Mouse (Mus musculus) ZHBTc4 (cell line): ENCODE results near the gene Sqstm1.

Experiments
- DNase-seq: peaks from one replicate; pipeline ENCODE4 v3.0.0-alpha.2; 2011; ENCODE audit warnings: low read depth, low spot score

The Sqstm1 gene

DNA sequence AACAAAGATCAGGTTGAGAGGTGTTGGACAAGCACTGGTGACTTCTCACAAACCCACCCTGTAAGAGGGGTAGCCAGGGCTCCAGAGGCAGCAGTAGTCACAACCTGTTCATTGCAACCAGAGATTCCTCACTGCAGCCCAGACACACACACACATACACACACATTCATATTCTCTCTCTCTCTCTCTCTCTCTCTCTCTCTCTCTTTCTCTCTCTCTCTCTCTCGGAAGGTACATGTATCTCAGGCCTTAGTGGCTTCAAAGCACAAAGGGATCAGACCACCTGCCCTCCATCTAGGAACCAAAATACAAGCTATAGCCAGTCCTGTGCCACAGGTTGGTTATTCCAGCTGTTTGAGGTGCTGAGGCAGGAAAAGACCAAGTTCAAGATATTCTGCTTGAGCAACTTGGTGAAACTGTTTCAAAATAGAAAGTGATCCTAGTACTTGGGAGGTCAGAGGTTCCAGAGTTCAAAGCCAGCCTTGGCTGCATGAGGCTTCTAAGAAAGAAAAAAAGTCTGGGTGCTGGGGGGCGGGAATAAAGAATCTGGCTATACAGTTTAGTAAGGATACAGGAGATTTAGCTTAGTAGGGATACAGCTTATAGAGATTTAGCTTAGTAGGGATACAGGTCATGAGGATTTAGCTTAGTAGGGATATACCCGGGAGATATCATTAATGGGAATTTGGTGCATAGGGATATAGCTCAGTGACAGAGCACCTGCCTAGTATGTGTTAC, 864 bp upstream of the Sqstm1 start:
- no peak for DNase-seq

DNA sequence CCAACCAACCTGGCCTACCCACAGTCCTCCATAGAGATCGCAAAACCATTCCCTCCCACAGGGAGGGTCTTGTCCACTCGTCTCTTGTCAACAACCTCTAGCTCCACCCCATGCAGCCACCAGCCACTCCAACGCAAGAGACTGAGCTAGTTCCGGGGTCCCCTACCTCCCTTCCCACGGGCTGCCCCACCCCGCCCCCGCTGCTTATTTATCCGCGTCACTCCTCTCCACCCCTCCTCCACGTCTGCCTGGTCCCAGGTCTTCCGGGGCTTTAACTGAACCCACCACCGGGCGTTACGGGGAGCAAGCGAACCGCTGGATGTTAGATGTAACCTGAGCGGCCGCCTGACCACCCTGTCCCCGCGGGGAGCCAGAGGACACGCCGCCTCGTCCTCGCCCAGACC, 524 bp downstream of the Sqstm1 start:
- peak; percentile 94 for DNase-seq

DNA sequence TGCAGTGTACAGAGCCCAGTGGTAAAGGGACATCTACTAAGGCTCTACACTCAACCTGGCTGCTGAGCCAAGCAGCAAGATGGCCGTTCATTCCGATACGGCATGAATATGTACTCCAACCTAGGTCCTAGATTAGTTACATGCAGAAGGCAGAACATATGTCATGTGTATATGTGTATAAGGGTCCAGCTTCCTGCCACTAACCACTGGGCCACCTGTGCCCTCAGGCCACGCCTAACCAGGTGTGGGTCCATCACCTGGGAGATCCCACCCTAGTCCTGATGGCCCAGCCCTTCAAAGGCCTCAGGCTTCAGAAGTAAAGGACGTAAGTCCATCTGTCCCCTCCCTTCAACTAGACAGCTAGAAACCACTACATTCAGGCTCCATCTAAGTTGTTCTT, 2.6 kb downstream of the Sqstm1 start:
- no peak for DNase-seq

DNA sequence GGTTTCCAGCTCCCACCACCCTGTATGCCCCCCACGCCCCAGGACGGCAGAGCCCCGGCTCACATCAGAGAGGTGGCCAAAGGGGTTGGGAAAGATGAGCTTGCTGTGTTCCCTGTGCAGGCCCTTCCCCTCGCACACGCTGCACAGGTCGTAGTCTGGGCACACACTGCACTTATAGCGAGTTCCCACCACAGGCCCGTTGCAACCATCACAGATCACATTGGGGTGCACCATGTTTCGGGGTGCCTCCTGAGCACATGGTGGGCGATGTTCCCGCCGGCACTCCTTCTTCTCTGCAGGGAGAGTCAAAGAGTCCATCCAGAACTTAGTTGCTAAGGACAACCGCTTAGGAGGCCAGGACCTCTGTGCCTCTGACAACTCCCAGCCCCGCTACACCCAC, 3.3 kb downstream of the Sqstm1 start:
- DNase-seq: no peak

DNA sequence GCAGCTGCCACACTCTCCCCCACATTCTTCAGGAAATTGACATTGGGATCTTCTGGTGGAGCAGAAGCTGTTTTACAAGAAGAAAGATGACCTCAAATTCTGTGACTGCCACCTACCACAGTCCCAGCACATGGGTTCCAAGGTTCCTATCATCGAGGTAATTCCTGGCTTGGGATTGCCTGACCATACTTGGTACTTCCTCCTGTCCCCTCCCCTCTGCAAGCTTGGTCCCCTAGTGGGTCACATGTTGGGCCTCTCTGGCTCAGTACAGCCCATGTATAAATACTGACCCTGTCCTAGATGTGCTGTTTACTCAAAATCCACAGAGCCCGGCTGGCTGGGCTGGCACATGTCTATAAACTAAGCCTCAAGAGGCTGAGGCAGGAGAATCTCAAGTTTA, 4.6 kb downstream of the Sqstm1 start:
- DNase-seq: no peak

DNA sequence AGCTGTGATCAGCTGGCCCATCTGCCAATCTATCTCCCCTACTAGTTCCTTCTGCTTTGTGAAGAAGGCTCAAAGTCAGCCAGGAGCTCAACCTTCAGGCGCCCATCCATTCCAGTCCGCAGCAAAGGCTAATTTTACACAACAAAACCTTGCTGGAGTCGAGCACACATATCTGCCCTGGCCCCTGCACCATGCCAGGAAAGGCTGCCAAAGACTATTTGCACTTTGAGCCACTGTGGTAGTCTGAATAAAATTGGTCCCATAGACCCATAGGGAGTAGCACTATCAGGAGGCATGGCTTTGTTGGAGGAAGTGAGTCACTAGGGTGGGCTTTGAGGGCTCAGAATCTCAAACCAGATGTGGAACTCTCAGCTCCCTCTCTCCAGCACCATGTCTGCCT, 5.2 kb downstream of the Sqstm1 start:
- no peak for DNase-seq

DNA sequence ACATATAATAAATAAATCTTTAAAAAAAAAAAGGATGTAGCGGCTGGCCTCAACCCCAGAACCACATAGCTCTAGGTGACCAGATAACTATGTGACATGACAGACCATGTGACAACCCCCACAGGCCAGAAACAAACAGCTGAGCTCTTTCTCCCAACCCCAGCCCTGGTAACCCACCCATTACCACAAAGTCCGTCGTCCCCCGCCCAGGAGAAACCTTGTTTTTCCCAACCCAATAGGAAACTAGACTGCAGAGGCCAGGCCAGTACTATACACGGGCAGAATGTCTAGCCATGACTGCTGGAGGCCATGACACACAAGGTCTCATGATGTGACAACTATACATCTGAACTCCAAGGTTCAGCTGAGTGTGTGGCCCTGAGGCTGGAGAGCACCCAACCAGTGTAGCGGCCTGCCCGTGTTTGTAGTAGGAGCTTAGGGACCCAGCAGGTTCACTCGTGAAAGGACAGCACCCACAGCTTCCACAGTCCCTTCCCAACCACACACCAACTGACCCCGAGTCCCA, 7.3 kb downstream of the Sqstm1 start:
- no peak for DNase-seq

DNA sequence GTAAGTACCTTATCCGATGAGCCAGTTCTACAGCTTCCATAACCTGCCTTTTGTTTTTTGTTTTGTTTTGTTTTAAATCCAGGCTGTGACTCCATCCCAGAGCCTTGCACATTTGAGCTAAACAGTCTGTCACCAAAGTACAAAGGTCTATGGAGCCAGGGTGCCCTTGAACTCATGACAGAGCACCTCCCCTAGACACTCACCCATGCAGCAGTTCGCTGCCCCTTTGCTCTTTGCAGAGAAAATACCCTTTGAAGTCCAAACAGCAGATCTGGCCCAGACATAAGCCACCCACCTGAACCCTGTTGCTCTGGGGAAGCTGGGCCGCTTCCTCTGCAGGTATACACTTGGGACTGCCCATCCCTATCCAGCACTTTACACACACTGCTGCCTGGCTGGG, 9.0 kb downstream of the Sqstm1 start:
- DNase-seq: no peak

DNA sequence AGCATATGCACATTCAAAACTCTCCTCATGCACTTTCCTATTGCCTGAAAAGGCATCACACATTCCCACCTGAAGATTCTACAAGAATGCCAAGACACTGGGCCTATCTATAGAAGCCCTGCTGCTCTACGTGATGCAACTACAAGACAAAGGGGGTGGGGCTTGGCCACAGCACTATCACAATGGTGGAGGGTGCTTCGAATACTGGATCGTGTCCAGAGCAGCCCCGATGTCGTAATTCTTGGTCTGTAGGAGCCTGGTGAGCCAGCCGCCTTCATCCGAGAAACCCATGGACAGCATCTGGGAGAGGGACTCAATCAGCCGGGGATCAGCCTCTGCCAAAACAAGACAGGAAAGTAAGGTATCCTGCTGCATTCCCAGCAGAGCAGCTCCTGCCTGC, 10.0 kb downstream of the Sqstm1 start:
- DNase-seq: no peak

DNA sequence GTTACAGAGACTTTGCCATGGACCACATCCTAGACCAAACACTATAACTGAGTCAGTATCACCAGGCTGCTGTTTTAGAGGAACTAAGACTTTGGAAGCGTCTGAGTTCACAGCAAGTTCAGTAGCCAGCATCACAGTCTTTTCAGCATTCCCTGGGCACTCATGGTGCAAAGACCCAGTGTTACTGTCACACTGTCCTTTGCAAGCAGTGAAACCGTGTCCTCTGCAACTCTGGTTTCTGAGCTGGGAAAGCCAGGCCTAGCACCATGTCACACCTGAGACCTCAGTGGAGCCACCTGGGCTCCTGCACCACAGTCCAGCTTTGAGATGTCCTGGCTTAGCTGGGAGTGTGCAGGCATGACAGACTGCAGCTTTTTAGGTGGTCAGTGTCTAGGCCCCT, 11.7 kb downstream of the Sqstm1 start:
- DNase-seq: no peak

DNA sequence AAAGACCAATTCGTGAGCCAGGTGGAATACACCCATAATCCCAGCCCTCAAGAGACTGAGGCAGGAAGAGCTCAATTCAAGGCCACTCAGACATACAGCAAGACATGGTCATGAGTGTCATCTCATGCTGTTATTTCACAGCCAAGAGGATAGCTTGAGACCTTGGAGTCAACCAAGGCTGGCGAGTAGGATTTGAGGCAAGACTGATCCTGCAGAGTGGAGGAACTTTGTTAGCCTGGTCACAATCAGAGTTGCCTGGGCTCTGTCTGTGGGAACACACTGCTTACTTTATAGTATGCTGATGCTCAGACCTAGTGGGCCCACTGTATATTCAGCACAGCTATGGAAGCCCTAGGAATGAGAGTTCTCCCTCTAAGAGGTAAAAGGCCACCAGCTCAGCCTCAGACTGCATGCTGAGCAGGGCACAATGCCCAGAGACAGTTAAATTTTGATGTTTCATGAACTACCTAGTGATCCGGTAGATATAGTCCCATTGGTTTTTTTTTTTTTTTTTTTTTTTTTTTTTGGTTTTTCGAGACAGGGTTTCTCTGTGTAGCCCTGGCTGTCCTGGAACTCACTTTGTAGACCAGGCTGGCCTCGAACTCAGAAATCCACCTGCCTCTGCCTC, 12.3 kb downstream of the Sqstm1 start:
- DNase-seq: no peak

DNA sequence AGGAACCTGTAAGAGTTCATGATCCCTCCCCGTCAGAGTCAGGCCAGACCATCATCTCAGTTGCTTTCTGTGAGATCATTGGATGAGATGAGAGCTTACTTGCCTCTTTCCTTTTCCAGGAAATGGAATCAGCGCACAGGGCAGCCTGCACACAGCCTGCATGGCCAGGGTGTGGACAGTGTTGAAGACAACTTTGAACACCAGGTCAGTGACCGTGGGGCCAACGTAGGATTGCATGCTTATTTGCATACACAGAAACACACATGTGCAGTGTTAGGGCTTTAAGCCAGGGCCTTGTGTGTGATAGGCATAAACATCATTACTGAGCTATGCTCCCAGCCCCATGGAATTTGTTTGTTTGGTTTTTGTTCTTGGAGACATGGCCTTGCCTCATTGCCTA, 13.1 kb downstream of the Sqstm1 start:
- DNase-seq: no peak

DNA sequence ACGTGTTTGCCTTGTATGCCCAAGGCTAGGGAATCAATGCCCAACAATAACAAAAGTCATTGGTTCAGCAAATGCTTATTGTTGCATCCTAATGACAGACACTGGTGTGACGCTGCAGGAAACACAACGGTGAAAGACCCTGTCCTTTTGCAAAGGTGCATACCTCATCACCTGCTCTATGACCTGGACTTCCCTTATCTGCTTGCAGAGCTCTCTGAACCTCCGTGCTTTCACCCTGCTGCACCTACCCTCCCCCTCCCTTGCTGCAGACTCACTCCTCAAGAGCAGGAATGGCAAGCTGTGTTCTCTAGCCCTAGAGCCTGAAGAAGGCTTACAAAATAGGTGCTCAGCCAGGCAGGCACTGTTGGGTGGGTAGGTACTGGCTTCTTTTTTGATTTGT, 15.8 kb downstream of the Sqstm1 start:
- DNase-seq: no peak

DNA sequence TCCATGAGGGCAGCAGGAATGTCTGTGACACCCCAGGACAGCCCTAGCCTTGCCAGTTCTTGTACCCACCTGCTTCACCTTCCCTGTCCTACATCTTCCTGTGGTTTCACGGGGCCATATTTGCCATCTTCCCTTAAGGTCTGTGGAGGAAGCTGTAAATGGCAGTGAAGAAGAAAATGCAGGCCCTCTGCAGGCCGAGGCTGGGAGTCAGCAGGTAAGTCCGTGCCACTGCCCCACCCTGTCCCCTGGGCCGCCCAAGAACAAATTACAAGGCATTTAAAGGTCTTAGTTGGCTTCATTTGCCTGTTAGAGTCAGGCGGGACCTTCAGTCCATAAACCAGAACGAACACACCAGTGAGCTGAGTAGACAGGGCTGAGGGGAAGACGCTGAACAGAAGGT, 16.6 kb downstream of the Sqstm1 start:
- DNase-seq: no peak

DNA sequence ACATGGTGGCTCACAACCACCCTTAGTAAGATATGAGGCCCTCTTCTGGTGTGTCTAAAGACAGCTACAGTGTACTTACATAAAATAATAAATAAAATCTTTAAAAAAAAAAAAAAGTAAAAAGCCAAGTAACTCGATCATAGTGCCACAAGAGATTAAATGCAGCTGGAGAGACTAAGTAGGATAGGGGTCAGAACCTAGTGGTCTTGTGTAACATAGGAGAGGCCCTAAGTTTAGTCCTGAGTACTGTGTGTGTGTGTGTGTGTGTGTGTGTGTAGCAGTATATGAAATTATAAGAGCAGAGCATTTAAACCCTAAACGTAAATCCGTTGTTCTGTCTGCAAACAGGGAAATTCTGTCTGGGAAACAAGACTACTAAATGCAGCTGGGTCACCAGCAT, 18.3 kb downstream of the Sqstm1 start:
- no peak for DNase-seq

DNA sequence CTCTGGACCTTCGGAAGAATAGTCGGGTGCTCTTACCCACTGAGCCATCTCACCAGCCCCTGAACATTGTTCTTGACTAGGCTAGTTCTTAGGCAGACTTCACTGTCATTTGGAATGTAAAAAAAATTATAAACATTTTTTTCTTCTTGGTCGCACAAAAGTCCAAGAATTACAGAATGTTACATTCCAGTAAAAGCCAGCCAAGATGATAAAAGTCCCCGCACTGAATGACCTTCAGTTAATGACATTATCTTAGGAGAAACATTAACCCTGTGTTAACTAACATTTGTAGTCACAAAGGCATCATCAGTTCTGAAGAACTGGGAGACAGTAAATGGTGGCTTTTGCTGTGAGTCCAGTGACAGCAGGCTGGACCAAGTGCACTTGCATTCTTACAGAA, 20.3 kb downstream of the Sqstm1 start:
- DNase-seq: no peak

DNA sequence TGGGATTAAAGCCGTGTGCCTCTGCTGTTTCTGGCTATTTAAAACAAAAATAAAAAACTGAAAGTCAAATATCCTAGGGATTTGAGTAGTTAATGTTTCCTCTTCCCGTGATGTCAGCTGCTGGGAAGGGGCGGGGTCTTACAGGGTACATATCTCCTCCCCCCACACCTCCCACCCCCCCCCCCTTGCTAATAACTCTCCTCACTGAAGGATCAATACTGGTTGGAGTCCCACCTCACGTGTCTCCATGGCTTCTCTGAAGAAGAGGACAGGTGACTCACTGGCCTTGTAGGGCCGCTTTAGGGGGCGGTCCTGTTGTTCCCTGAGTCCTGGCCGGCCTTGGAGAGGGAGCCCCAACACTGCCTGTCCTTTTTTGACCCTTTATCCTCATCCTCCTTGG, 21.9 kb downstream of the Sqstm1 start:
- DNase-seq: no peak

DNA sequence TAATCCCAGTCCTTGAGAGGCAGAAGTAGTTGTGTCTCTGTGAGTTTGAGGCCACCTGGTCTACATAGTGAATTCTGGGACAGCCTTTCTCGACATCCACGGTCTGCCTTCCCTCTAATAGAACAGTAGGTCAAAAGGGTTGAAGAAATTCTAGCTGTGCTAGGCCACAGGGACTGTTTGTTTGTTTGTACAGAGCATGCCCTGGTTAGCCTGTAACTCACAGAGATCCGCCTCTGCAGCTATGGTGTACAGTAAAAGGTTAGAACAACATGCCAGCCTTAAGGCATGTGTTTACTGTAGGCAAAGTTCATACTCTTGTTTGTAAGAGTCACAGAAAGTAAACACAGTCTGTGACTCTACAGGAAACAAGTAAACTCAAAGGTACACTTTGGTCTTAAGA, 25.8 kb downstream of the Sqstm1 start:
- no peak for DNase-seq

DNA sequence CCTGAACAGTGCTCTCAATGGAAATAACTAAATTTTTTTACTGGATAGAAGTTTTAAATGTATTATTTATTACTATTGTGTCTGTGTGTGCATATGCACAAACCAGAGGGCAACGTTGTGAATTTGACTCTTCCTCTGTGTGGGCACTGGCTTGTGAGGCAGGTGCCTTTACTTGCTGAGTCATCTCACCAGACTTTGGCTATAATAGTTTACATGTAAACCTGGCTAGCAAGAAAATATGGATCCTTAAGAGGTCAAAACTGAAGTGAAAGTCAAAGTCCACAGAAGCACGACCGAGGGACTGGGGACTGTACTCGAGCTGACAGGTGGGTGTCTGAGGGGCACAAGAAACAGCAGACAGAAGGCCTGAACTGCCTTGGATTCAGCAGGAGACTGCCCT, 27.9 kb downstream of the Sqstm1 start:
- DNase-seq: no peak

DNA sequence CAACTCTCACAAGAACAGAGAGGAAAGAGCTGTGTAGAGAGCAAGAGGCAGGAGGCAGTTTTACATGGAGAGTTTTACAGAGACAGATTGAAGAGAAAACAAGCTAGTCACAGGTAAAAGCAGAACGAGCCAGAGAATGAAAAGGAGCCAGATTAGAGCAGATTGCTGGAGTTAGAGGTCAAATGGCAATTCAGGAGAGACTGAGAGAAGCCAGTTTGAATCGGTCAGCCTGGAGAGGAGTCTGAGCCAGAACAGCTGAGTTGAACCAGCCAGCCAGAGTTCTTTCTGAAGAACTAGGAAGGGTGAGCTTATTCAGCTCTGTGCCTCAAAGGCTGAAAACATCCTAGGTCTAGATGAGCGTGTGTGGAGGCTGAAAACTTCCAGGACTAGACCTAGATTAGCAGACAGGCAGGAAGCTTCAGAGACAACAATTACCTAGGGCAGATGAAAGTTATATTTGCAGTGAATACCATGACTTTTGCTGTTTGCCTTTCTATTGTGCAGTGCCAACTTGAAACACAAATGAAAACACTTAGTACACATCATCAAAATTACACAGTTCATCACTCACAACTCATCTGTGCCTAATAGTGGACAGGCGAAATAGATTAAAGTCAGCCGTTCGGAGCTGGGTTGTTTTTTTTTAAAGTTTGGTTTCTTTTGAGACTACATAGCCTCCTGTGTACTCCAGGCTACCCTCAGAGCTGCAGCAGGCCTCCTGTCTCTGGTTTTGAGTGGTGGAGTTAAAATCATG, 30.0 kb downstream of the Sqstm1 start:
- DNase-seq: no peak

DNA sequence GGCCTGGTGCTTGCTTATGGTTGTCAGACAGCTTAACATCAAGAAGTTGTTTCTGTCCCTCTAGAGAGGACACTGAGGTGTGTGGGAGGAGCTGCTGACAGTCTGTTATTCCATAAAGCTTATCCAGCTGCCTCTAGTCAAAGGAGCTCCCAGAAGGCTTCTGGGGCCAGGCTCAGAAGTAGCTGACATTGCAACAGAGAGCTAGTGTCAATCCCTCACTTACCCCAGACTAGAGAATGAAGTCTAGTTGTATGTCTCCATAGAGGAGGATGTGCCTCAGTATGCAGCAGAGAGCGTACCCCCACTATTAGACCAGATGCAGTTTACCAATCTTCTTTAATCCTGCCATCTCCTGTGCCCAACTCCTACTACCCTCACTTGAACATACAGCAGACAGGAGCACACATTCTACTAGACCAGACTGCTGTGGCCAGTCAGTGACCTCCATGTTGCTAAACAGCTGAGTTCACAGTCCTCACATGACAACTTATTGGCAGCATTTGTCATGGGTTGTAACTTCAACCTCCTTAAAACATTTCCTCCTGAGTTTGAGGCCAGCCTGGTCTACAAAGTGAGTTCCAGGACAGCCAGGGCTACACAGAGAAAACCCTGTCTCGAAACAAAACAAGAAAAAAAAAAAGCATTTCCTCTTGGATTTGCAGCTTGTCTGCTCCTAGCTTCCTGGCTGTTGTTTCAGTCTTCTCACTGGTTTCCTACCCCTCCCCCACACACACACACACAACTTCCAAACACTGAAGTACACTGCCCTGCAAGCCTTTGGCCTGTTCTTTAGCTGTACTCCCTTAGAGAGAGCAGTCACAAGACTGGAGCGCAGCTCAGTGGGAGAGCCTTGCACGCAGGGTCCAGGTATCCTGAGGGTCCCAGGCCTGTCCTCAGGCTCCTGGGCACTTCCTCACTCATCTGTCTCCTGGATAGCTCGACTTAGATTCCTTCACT, 31.8 kb downstream of the Sqstm1 start:
- no peak for DNase-seq

DNA sequence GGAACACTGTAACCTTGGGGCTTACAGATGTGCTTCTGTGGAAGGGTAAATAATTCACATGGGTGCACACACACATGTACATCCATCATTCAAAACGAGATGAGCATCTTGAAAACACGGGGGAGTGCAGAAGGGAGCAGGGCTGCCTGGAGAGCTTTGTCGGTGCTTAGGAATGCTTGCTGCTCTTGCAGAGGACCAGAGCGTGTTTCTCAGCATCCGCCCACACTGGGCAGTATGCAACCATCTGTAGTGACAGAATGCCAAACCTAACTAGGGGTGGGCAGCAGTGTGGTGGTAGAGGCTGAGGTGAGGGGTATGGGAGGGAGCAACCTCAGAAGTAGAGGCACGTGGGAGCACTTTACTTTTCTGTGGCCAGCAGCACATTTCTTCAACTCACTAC, 33.5 kb downstream of the Sqstm1 start:
- no peak for DNase-seq
